Mouse (Mus musculus) bone marrow, adult 2 months (tissue): ENCODE data around the gene Itgax. TPM values are rescaled to one million over a fixed set of nuclear protein-coding genes. Genes with fewer than 3 reads are reported as not detected.
A peak's percentile ranks its signal among the peaks of the same experiment; 100 is the strongest.
"Not testable (repeated sequence)": the region's sequence is repeated elsewhere in the genome, so short reads cannot be mapped to it uniquely, and the experiment has no call there.

ENCODE experiments used
- H3K27ac ChIP-seq: fragments of 200-500 bp; 2 replicates; pipeline ENCODE4 v1.5.1; 2012; ENCODE audit warnings: low read depth, mild to moderate bottlenecking, control low read depth, inconsistent platforms, low read length; ENCODE audit not compliant: control insufficient read depth, poor library complexity, insufficient read depth
- H3K4me1 ChIP-seq: fragments of 200-500 bp; 2 replicates; pipeline ENCODE4 v1.6.1; 2011; ENCODE audit warnings: low read length; ENCODE audit not compliant: control insufficient read depth, insufficient read depth
- H3K4me3 ChIP-seq: fragments of 200-500 bp; replicated peaks from 2 replicates; pipeline ENCODE3; 2011; ENCODE audit warnings: mild to moderate bottlenecking, low read depth, low read length, control low read depth; ENCODE audit not compliant: control insufficient read depth
- CTCF ChIP-seq: fragments of 200-500 bp; IDR thresholded peaks from 2 replicates; pipeline ENCODE4 v1.5.1; 2011; ENCODE audit warnings: low read length, control low read depth; ENCODE audit not compliant: control insufficient read depth, insufficient read depth
- POLR2A ChIP-seq: fragments of 200-500 bp; IDR thresholded peaks from 2 replicates; pipeline ENCODE4 v1.6.1; 2011; ENCODE audit warnings: low read depth, mild to moderate bottlenecking, control low read depth, low read length, borderline replicate concordance; ENCODE audit not compliant: control insufficient read depth
- WGBS: fragments of 180-500 bp; shearing (Covaris S2); methylation state at CpG from one replicate; pipeline ENCODE4 v1.1.7; 2018; 5-methylcytosine and 5-hydroxymethylcytosine counted together
- polyA plus RNA-seq: library from polyadenylated mRNA; stranded (reverse); fragments of >200 nt; gene quantifications from 2 replicates; pipeline ENCODE4 v1.2.4, GENCODE M21; 2011; ENCODE audit warnings: low replicate concordance; ENCODE audit not compliant: missing spikeins, insufficient read depth, insufficient read length

Itgax gene
- polyA plus RNA-seq, 1 experiment, result 9.5 TPM

- WGBS, result 85% methylated on average over 6 of the region's 6 CpGs
- Histone ChIP-seq H3K4me3 (no peak overlapping the region), H3K27ac (no peak overlapping the region), H3K4me1 (peaks cover 4% of the 10 kb centered on the region; the same call in 1 of the 2 replicates)
- no peak for TF ChIP-seq CTCF
- TF ChIP-seq POLR2A, result no peak
Measured at GRCm38 (mm10) chr7:128139611-128140010, 10.3 kb downstream of the Itgax start.

GRCm38 (mm10) chr7:128150970-128151369 lies 21.6 kb downstream of the Itgax start:
- WGBS, result 89% methylated on average over 8 of the region's 8 CpGs
- TF ChIP-seq CTCF (no peak), POLR2A (no peak)
- H3K4me3 ChIP-seq, result no peak overlapping the region
- H3K4me1 ChIP-seq, result no peaks in the 10 kb centered on the region
- no peak overlapping the region for H3K27ac ChIP-seq

DNA sequence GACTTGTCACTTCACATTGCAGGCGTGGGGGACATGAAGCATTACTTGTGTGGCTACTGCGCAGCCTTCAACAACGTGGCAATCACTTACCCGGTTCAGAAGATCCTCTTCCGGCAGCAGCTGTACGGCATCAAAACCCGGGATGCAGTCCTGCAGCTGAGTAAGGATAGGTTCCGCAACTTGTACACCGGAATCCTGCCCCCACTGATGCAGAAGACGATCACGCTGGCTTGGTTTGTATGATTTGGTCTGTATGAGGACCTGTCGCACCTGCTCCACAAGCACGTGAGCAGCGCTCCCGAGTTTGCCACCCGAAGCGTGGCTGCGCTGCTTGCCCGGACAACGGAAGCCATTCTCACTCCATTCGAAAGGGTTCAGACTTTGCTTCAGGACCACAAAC lies 24.7 kb downstream of the Itgax start, which contains the start of gene Itgad:
Gene Itgad, plus strand, starts transcription at position 301 of the 400 bp plus-strand sequence.
- TF ChIP-seq POLR2A (no peak), CTCF (no peak)

DNA sequence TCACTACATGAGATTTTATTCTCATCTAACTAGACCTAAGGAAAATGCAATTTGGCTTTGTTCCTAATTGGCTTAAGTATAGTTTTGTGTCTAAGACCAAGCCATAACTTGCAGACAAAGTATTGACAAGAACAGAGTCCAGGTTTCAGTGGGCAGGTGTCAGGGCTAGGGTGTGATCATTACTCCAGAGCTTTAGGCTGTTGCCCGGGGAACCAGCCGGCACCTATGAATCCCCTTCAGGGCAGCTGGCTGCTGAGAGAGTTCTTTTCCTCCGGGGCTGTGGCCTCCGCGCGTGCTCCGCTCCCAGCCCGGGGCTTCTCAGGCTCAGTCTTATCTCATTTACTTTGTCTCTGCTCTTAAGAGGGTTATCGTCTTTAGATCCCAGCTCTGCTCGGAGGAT lies 25.6 kb downstream of the Itgax start:
- Histone ChIP-seq H3K4me3 (no peak overlapping the region), H3K4me1 (no peaks in the 10 kb centered on the region; the same call in 1 of the 2 replicates), H3K27ac (no peak overlapping the region)
- TF ChIP-seq CTCF (no peak), POLR2A (no peak)
- 90% methylated on average over 10 of the region's 10 CpGs for WGBS

More for the DNA sequence above, 24.7 kb downstream of the Itgax start, which contains the start of gene Itgad:
- 92% methylated on average over 21 of the region's 21 CpGs for WGBS
- no peak within 1 kb of the TSS for H3K4me3 ChIP-seq
- H3K27ac ChIP-seq, result no peak within 1 kb of the TSS
- no peaks in the 10 kb centered on the region; the same call in 1 of the 2 replicates for H3K4me1 ChIP-seq

GRCm38 (mm10) chr7:128158688-128159354 lies 29.5 kb downstream of the Itgax start:
- not testable (repeated sequence) for H3K4me1 ChIP-seq, H3K4me3 ChIP-seq
- H3K27ac ChIP-seq, result peak overlapping the region; percentile 55; the same call in 1 of the 2 replicates
- 6% methylated on average over 8 of the region's 8 CpGs for WGBS

DNA sequence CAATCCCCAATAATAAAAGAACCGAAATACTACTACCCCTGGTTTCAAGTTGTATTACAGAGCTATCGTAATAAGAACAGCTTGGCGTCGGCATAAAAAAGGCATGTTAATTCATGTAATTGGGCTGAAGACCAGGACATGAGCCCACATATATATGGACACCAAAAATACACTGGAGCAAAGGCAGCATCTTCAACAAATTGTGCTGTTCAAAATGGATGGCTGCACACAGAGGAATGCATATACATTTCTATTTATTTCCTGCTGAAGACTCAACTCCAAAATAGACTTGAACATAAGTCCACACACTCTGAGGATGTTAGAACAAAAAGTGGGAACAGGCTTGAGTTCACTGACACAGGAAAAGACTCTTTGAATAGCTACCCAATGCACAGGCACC lies 34.7 kb downstream of the Itgax start:
- 91% methylated on average over 4 of the region's 4 CpGs for WGBS
- H3K4me1 ChIP-seq, result no peaks in the 10 kb centered on the region; the same call in 1 of the 2 replicates

GRCm38 (mm10) chr7:128166391-128166790 lies 37.0 kb downstream of the Itgax start:
- no peaks in the 10 kb centered on the region for H3K4me1 ChIP-seq
- TF ChIP-seq POLR2A, result no peak
- no peak for TF ChIP-seq CTCF
- H3K27ac ChIP-seq, result no peak overlapping the region
- no peak overlapping the region for H3K4me3 ChIP-seq
- 88% methylated on average over 7 of the region's 7 CpGs for WGBS

More for the DNA sequence above, 34.7 kb downstream of the Itgax start:
- no peak overlapping the region for H3K4me3 ChIP-seq
- TF ChIP-seq POLR2A (no peak), CTCF (no peak)
- H3K27ac ChIP-seq, result no peak overlapping the region

DNA sequence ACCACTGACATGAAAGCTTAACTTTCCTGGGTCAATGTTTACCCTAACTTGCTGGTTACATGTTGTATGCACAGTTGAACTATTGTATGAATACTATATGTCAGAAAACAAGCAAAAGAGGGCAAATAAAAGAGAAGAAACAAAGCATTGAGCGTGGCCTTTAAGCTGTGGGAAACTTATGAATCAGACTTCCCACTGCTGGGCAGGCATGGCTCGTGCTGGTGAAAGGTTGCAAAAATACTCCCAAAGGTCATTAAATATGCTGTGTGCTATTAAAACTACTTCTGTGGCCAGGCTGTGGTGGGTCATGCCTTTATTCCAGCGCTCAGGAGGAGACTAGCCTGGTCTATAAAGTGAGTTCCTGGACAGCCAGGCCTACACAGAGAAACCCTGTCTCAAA lies 40.6 kb downstream of the Itgax start:
- H3K4me3 ChIP-seq, result no peak overlapping the region
- WGBS, result 69% methylated on average over 3 of the region's 3 CpGs
- H3K27ac ChIP-seq, result no peak overlapping the region
- TF ChIP-seq CTCF (no peak), POLR2A (no peak)
- H3K4me1 ChIP-seq, result no peaks in the 10 kb centered on the region; the same call in 1 of the 2 replicates
